Mouse (Mus musculus): ENCODE results near the gene Pithd1. TPM values are rescaled to one million over a fixed set of nuclear protein-coding genes. Genes with fewer than 3 reads are reported as not detected.
A peak's percentile ranks its signal among the peaks of the same experiment; 100 is the strongest.

Gene Pithd1
- polyA plus RNA-seq, 1 experiment from 2014 or later = 65.5 TPM

DNA sequence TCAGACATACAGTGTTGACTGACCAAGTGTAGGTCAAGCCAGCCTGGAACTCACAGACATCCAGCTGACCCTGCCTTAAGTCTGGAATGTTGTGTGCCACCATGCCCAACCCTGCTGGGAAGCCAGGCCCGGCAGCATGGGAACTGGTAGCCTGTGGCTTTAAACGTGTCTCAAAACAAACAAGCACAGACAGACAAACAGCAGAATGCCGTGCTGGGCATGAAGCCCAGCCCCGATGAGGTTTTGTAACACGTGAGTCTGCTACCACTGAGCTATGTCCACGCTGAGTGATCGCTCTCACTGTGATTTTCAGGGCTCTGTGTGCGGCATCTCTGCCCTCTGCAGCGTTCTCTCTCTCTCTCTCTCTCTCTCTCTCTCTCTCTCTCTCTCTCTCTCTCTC, 31.2 kb downstream of the Pithd1 start:
- no peak for ATAC-seq (ENCODE audit: low FRiP score)
- H3K36me3 ChIP-seq (replicated peaks; ENCODE audit: control insufficient read depth, insufficient read depth) = peaks cover 70% of the 10 kb centered on the region
- no peak overlapping the region for H3K27ac ChIP-seq

DNA sequence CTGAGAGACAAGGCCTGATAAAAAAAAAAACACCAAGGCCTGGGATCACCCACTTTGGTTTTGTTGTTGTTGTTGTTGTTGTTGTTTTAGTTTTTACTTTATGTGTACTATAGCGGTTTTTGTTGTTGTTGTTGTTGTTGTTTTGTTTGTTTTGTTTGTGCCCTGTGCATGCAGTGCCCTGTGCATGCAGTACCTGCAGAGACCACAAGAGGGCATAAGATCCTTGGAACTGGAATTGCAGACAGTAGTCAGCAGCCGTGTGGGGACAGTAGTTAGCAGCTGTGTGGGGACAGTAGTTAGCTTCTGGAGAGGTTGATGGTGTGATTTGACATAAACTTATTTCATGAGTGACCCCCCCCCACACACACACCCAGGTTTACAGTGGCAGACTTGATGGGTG, 32.8 kb downstream of the Pithd1 start:
- no peaks in the 10 kb centered on the region for H3K27me3 ChIP-seq (ENCODE audit: control insufficient read depth, insufficient read depth, low read length)
- H3K27ac ChIP-seq = no peak overlapping the region
- peak; percentile 87 for DNase-seq (ENCODE audit: low spot score)
- H3K9me3 ChIP-seq (ENCODE audit: control insufficient read depth, low read length) = no peaks in the 10 kb centered on the region
- WGBS = 7% methylated on average over 2 of the region's 2 CpGs
- H3K36me3 ChIP-seq (replicated peaks; ENCODE audit: control insufficient read depth, insufficient read depth) = peaks cover 62% of the 10 kb centered on the region
- no peak for ATAC-seq (ENCODE audit: low FRiP score)
- no peak overlapping the region for H3K9ac ChIP-seq
- H3K4me2 ChIP-seq (replicated peaks) = no peak overlapping the region
- H3K4me1 ChIP-seq (replicated peaks; ENCODE audit: control insufficient read depth, insufficient read depth, low read length) = no peaks in the 10 kb centered on the region
- no peak overlapping the region for H3K4me3 ChIP-seq (replicated peaks; ENCODE audit: low read length)

More for the DNA sequence above, 31.2 kb downstream of the Pithd1 start:
- H3K9ac ChIP-seq = no peak overlapping the region
- no peaks in the 10 kb centered on the region for H3K9me3 ChIP-seq (ENCODE audit: control insufficient read depth, low read length)
- no peak for DNase-seq (ENCODE audit: low spot score)
- H3K27me3 ChIP-seq (ENCODE audit: control insufficient read depth, insufficient read depth, low read length) = no peaks in the 10 kb centered on the region
- WGBS = 86% methylated on average over 9 of the region's 9 CpGs
- no peak overlapping the region for H3K4me3 ChIP-seq (replicated peaks; ENCODE audit: low read length)
- H3K4me1 ChIP-seq (replicated peaks; ENCODE audit: control insufficient read depth, insufficient read depth, low read length) = no peaks in the 10 kb centered on the region
- H3K4me2 ChIP-seq (replicated peaks) = no peak overlapping the region

DNA sequence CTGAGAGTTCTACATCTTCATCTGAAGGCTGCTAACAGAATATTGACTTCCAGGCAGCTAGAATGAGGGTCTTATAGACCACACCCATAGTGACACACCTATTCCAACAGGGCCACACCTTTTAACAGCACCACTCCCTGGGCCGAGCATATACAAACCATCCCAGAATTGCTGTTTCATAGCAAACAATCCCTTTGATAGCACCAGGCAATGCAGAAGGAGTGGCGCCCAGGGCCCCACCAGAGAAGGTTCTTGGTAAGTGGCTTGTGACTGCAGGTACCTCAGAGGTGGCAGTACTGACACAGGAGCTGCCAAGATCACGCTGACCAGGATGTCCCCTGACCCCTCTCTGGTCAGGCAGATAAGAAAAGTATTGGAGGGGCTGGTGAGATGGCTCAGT, 33.9 kb downstream of the Pithd1 start:
- no peak overlapping the region for H3K27ac ChIP-seq
- WGBS = 94% methylated on average over 3 of the region's 3 CpGs
- peaks cover 52% of the 10 kb centered on the region for H3K36me3 ChIP-seq (replicated peaks; ENCODE audit: control insufficient read depth, insufficient read depth)
- H3K4me3 ChIP-seq (replicated peaks; ENCODE audit: low read length) = no peak overlapping the region
- H3K4me2 ChIP-seq (replicated peaks) = no peak overlapping the region
- ATAC-seq (ENCODE audit: low FRiP score) = no peak
- no peaks in the 10 kb centered on the region for H3K27me3 ChIP-seq (ENCODE audit: control insufficient read depth, insufficient read depth, low read length)
- no peaks in the 10 kb centered on the region for H3K9me3 ChIP-seq (ENCODE audit: control insufficient read depth, low read length)
- H3K9ac ChIP-seq = no peak overlapping the region
- no peak for DNase-seq (ENCODE audit: low spot score)
- H3K4me1 ChIP-seq (replicated peaks; ENCODE audit: control insufficient read depth, insufficient read depth, low read length) = 0 out of 2 replicates have a peak, but pooled peaks cover 3% of the 10 kb centered on the region

DNA sequence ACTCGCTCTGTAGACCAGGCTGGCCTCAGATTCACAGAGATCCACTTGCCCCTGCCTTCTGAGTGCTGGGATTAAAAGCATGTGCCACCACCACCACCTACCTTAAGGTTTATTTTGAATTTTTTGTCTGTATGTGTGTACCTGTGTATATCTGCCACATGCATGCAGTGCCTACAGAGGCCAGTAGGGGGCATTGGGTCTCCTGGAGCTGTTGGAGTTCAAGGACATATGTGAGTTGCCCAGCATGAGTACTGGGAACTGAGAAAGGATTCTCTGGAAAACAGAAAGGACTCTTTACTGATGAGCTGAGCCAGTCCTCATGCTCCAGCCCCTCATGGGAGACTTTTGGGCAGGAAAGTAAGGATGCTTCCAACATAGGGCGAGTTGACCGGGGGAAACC, 35.6 kb downstream of the Pithd1 start:
- Histone ChIP-seq H3K27me3 (ENCODE audit: control insufficient read depth, insufficient read depth, low read length) (no peaks in the 10 kb centered on the region), H3K36me3 (replicated peaks; ENCODE audit: control insufficient read depth, insufficient read depth) (peaks cover 39% of the 10 kb centered on the region), H3K9ac (no peak overlapping the region), H3K9me3 (ENCODE audit: control insufficient read depth, low read length) (no peaks in the 10 kb centered on the region), H3K4me1 (replicated peaks; ENCODE audit: control insufficient read depth, insufficient read depth, low read length) (0 out of 2 replicates have a peak, but pooled peaks cover 7% of the 10 kb centered on the region), H3K4me2 (replicated peaks) (no peak overlapping the region), H3K4me3 (replicated peaks; ENCODE audit: low read length) (no peak overlapping the region), H3K27ac (no peak overlapping the region)
- ATAC-seq (ENCODE audit: low FRiP score) (no peak), DNase-seq (ENCODE audit: low spot score) (no peak)
- WGBS = 89% methylated on average over 3 of the region's 3 CpGs

DNA sequence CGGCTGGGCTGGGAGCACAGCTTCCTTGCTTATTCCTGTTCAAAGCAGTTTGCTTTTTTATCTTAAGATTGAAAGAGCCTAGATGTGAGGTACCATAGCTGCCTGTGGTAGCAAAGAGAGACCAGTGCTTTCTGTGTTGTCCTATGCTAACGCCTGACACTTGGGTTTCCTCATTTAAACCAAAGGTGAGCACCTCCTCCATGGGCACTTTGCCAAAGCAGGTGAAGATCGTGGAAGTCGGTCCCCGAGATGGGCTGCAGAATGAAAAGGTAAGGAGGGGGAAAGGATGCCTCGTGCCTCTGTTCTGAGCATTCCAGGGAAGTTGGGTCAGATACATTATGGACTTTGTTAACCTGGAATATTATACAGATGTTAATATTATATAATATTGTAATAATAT, 36.7 kb downstream of the Pithd1 start:
- Histone ChIP-seq H3K4me2 (replicated peaks) (no peak overlapping the region), H3K9ac (no peak overlapping the region), H3K4me3 (replicated peaks; ENCODE audit: low read length) (no peak overlapping the region), H3K9me3 (ENCODE audit: control insufficient read depth, low read length) (no peaks in the 10 kb centered on the region), H3K36me3 (replicated peaks; ENCODE audit: control insufficient read depth, insufficient read depth) (peaks cover 31% of the 10 kb centered on the region), H3K27ac (no peak overlapping the region), H3K27me3 (ENCODE audit: control insufficient read depth, insufficient read depth, low read length) (no peaks in the 10 kb centered on the region), H3K4me1 (replicated peaks; ENCODE audit: control insufficient read depth, insufficient read depth, low read length) (peaks cover 12% of the 10 kb centered on the region)
- no peak for DNase-seq (ENCODE audit: low spot score)
- WGBS = 89% methylated on average over 6 of the region's 6 CpGs
- ATAC-seq (ENCODE audit: low FRiP score) = no peak

DNA sequence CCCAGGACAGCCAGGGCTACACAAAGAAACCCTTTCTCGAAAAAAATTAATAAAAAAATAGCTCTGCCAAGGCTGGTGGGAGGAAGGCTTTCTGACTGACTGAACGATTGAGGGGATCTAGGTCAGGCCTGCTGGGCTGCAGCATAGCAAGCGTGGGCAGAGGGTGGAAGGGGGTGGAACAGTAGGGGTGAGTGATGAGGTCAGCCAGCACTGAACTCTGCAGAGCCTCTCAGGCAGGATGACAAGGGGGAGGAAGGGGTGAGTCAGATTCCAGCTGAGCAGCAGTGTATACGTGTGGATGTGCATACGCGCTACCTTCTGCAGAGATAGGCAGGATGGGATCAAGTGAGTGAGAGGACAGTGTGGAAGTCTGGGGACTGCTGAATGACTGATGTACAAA, 37.2 kb downstream of the Pithd1 start:
- H3K4me1 ChIP-seq (replicated peaks; ENCODE audit: control insufficient read depth, insufficient read depth, low read length) = peaks cover 12% of the 10 kb centered on the region
- no peak for DNase-seq (ENCODE audit: low spot score)

DNA sequence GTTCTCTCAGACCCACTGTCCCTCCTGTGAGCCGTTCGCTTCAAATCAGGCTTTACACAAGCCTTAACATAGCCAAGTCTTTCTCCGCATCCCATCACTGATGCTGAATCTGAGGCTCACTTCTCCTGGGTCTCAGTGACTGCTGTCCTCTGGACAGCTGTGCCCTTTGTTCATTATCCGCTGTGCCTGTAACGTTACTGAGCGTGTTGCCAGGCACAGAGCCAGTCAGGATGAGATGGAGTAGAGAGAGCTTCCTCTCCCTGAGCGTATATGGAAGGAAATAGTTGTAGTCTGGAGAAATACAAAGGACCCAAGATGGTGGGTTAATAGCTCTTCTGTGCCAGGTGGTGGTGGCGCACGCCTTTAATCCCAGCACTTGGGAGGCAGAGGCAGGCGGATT, 37.6 kb downstream of the Pithd1 start:
- peaks cover 12% of the 10 kb centered on the region for H3K4me1 ChIP-seq (replicated peaks; ENCODE audit: control insufficient read depth, insufficient read depth, low read length)
- H3K4me2 ChIP-seq (replicated peaks) = no peak overlapping the region
- no peak for ATAC-seq (ENCODE audit: low FRiP score)
- H3K27me3 ChIP-seq (ENCODE audit: control insufficient read depth, insufficient read depth, low read length) = no peaks in the 10 kb centered on the region
- WGBS = 83% methylated on average over 10 of the region's 10 CpGs
- no peak overlapping the region for H3K9ac ChIP-seq
- no peak for DNase-seq (ENCODE audit: low spot score)
- H3K9me3 ChIP-seq (ENCODE audit: control insufficient read depth, low read length) = no peaks in the 10 kb centered on the region
- H3K36me3 ChIP-seq (replicated peaks; ENCODE audit: control insufficient read depth, insufficient read depth) = peaks cover 22% of the 10 kb centered on the region
- H3K27ac ChIP-seq = no peak overlapping the region
- H3K4me3 ChIP-seq (replicated peaks; ENCODE audit: low read length) = no peak overlapping the region

More for the DNA sequence above, 37.2 kb downstream of the Pithd1 start:
- Histone ChIP-seq H3K4me2 (replicated peaks) (no peak overlapping the region), H3K27me3 (ENCODE audit: control insufficient read depth, insufficient read depth, low read length) (no peaks in the 10 kb centered on the region), H3K36me3 (replicated peaks; ENCODE audit: control insufficient read depth, insufficient read depth) (peaks cover 26% of the 10 kb centered on the region), H3K9me3 (ENCODE audit: control insufficient read depth, low read length) (no peaks in the 10 kb centered on the region), H3K4me3 (replicated peaks; ENCODE audit: low read length) (no peak overlapping the region), H3K27ac (no peak overlapping the region), H3K9ac (no peak overlapping the region)
- ATAC-seq (ENCODE audit: low FRiP score) = no peak
- 68% methylated on average over 6 of the region's 6 CpGs for WGBS

DNA sequence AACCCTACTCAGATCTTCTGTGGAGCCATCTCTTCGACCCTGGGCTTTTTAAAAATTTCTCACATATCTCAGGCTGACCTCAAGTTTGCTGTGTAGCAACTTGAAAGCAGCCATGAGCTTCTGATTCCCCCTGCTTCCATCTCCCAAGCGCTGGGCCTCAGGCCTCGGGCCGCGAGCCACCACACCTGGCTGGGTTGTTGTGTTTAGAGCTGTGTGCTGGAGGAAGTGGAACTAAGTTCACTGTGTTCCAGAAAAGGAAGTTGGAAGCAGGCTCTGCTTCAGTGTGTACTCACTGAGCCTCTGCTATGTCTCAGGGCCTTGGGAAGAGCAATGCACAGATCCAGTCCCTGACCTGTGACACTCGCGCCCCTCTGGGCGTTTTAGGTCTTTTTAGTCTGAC, 38.9 kb downstream of the Pithd1 start:
- no peaks in the 10 kb centered on the region for H3K9me3 ChIP-seq (ENCODE audit: control insufficient read depth, low read length)
- 97% methylated on average over 8 of the region's 8 CpGs for WGBS
- H3K4me1 ChIP-seq (replicated peaks; ENCODE audit: control insufficient read depth, insufficient read depth, low read length) = peaks cover 12% of the 10 kb centered on the region
- DNase-seq (ENCODE audit: low spot score) (no peak), ATAC-seq (ENCODE audit: low FRiP score) (no peak)
- H3K4me3 ChIP-seq (replicated peaks; ENCODE audit: low read length) = no peak overlapping the region
- no peak overlapping the region for H3K9ac ChIP-seq
- no peak overlapping the region for H3K27ac ChIP-seq
- H3K27me3 ChIP-seq (ENCODE audit: control insufficient read depth, insufficient read depth, low read length) = no peaks in the 10 kb centered on the region
- peaks cover 18% of the 10 kb centered on the region for H3K36me3 ChIP-seq (replicated peaks; ENCODE audit: control insufficient read depth, insufficient read depth)
- no peak overlapping the region for H3K4me2 ChIP-seq (replicated peaks)

DNA sequence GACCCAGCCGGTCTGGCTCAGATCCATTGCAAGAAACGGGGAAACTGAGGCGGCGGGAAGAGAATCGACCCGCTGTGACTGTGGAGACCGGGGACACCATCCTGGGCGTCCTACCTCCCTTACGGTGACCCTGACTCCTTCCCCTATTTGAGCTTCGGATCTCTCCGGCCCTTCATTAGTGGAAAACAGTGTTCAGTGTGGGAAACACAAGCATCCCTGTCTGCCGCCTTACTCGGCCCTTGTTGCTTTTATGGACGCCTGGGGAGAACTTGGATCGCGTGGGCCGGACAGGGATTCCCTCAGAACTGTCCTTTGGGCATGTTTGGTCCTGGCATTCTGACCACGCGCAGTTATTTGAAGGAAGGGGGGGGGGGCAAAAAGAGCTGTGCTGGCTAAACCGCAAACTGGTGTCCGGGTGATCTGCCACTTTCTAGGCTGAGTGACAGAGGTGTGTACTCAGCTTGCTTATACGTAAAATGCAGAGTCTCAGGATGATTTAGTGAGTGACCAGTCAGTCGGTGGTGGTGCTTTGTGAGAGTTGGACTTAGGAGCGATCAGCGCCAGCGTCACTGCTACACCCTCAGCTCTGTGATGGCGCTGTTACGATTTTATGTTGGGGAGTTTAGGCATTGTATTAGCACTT, 40.3 kb downstream of the Pithd1 start:
- WGBS = 1% methylated on average over 28 of the region's 28 CpGs
- H3K27ac ChIP-seq = peak overlapping the region; percentile 76
- H3K9me3 ChIP-seq (ENCODE audit: control insufficient read depth, low read length) = no peaks in the 10 kb centered on the region
- H3K4me3 ChIP-seq (replicated peaks; ENCODE audit: low read length) = peak overlapping the region; percentile 68
- H3K4me1 ChIP-seq (replicated peaks; ENCODE audit: control insufficient read depth, insufficient read depth, low read length) = peaks cover 12% of the 10 kb centered on the region
- DNase-seq (ENCODE audit: low spot score) (peak; percentile 39), ATAC-seq (ENCODE audit: low FRiP score) (no peak; the same call in none of the 2 replicates)
- no peaks in the 10 kb centered on the region for H3K27me3 ChIP-seq (ENCODE audit: control insufficient read depth, insufficient read depth, low read length)
- H3K36me3 ChIP-seq (replicated peaks; ENCODE audit: control insufficient read depth, insufficient read depth) = peaks cover 14% of the 10 kb centered on the region; the same call in 1 of the 2 replicates
- H3K4me2 ChIP-seq (replicated peaks) = peak overlapping the region; percentile 69
- peak overlapping the region; percentile 78 for H3K9ac ChIP-seq

DNA sequence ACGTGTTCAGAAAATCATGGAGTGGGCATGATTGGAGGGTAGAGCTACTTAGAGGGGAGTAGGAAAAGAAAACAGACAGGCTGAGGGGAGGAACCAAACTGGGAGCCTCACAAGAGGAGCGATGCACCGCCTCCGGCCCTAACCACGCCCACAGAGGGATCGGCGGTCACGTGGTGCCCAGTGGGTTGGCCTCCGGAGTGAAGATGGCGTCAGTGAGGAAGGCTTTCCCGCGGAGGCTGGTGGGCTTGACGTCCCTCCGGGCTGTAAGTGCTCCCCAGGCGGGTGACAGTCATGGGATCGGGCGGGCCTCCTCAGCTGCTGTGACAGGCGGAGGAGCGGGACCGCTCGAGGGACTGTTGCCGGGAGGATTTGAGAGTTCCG, 40.8 kb downstream of the Pithd1 start, which contains the start of gene Hmgcl:
TSS of gene Hmgcl (plus strand) at position 171 of the 381 bp plus-strand sequence.
- H3K9me3 ChIP-seq (ENCODE audit: control insufficient read depth, low read length) = no peaks in the 10 kb centered on the region
- ATAC-seq (ENCODE audit: low FRiP score) (peak; percentile 92), DNase-seq (ENCODE audit: low spot score) (peak; percentile 92)
- H3K4me3 ChIP-seq (replicated peaks; ENCODE audit: low read length) = peak within 1 kb of the TSS; percentile 68
- no peaks in the 10 kb centered on the region for H3K27me3 ChIP-seq (ENCODE audit: control insufficient read depth, insufficient read depth, low read length)
- peaks cover 15% of the 10 kb centered on the region for H3K36me3 ChIP-seq (replicated peaks; ENCODE audit: control insufficient read depth, insufficient read depth)
- H3K4me1 ChIP-seq (replicated peaks; ENCODE audit: control insufficient read depth, insufficient read depth, low read length) = peaks cover 12% of the 10 kb centered on the region
- peak within 1 kb of the TSS; percentile 69 for H3K4me2 ChIP-seq (replicated peaks)
- WGBS = under 1% methylated on average over 23 of the region's 23 CpGs
- peak within 1 kb of the TSS; percentile 76 for H3K27ac ChIP-seq
- H3K9ac ChIP-seq = peak within 1 kb of the TSS; percentile 78

All from hindbrain, embryonic 14.5 days (tissue).